Mouse (Mus musculus): ENCODE measurements at regions not wholly inside any gene's neighbourhood (a gene's known extent, or its start where the extent isn't known, plus 50 kb on each side); places are given as distances from the start of the nearest gene placed in this dataset.
A peak's percentile ranks its signal among the peaks of the same experiment; 100 is the strongest.

DNA sequence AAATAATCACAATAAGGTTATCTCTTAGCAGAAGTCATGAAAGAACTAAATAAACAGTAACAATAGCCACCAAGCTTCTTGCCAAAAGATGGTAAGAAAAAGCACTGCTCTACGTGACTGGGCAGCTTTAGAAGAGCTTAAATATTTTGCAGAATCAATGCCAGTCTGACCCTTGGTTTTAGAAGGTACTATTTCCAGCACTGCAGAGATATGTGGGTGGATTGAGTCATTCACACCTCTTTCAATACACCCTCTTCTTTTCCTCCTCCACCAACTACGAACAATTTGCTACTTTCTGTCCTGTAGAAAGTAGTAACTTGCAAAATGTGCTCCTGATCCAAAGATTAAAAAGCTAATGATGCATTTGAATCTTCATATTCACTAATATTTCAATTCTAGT lies 324.9 kb upstream of the Stxbp6 start:
- DNase-seq = no peak

DNA sequence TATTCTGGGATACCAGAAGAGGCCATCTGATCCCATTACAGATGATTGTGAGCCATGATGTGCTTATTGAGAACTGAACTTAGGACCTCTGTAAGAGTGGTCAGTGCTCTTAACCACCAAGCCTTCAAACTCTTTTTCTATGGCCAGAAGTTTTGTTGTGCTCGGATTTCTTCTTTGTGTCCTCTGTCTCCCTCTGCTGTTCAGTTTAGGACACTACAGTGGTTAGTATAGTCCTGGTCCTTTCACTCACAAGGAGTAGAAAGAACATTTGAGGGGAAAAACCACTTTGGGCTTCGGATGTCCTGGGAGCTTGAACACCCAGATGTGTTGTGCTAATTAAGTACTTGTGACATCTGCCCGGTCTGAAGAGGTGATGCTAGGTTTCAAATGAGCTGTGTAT lies 310.4 kb upstream of the Stxbp6 start:
- peak; percentile 2 to 3 for DNase-seq

Measured in adrenal gland, postnatal 36 days (tissue).